Mouse (Mus musculus) gonadal fat pad, adult 2 months (tissue): Measurements from ENCODE around the gene Pdzd3. TPM values are rescaled to one million over a fixed set of nuclear protein-coding genes. Genes with fewer than 3 reads are reported as not detected.

ENCODE experiments used
- DNase-seq: peaks from one replicate; pipeline ENCODE4 v3.0.0-alpha.2; 2012; ENCODE audit warnings: low read depth
- polyA plus RNA-seq: library from polyadenylated mRNA; depleted of rRNA; stranded (reverse); fragments of >200 nt; gene quantifications from 2 replicates; pipeline ENCODE4 v1.2.3, GENCODE M21; 2012

The Pdzd3 gene
- polyA plus RNA-seq, 1 experiment: 1.4 TPM

DNA sequence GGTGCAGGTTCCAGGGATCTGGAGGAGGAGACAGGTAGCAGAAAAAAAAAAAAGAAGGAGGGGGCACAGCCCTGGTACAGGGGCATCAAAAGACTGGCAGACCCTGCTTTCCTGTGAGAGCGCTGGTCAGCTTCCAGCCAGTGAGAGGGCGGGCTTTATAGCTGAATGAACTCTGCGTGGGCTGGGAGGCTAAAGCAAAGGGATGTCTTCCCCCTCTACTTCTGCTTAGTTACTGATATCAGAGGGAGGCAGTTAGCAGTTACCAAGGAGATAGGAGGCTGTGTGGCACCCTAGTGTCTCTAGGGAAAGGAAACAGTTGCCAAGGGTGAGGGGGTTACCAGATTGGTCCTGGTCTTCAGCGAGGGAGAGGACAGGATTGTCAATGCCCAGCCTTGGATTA, 826 bp downstream of the Pdzd3 start:
- no peak for DNase-seq

DNA sequence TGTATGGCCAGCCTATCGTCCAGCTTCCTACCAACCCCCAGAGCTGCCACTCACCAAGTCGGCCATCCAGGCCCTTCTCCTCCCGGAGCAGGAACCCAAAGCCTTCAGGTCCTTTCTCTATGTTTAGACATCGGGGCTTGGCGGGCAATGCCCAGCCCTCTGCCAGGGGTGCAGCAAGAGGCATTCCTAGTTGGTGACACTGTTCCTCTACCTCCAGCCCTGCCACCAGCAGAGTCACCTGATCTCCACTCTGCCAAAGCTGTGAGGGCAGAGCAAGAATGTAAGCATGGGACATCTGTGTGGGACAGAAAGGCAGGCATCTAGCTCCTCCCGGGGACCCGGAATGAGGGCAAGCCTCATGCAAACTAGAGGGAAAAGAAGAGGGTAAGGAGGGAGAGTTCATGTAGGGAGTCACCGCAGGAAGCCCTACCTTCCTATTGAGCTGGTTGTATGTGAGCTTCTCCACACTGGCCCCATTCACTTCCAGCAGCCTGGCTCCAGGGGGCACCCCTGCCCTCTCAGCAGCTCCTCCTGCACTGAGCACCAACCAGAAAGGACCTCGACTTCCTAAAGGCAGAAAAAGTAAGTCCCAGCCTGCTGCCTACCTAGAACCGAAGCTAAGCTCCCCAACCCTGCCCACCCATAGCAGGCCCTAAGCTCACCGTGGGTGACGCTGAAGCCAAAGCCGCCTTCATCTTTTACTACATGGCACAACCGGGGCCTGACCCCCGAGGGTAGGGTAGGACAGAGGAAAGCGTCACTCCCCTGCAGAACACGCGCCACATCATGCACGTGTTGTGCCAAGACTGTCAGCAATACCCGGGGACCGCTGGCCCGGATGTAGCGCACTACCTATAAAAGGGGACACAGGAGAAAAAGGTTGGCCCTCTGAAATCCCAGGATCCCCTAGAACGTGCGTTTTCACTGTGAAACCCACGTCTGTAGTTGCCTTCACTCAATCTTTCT, 1.8 kb downstream of the Pdzd3 start:
- no peak for DNase-seq

DNA sequence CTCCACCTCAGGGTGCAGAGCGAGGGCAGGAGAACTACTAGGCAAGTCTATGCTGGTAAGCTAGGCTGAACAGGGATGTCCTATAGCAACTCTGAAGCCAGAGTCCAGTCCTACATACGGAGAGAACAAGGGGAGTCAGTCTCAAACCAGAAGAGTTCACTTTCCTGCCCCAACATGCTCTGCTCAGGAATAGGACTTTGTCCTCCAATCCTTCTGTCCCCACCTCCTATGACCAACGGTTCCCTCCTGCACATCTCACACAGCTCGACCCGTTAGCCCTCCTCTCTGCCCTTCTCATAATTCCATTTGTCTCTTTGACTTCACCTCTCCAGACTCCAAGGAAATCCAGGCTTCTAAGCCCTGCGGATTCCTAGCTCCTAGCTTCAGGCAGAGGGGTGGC, 3.4 kb downstream of the Pdzd3 start:
- DNase-seq: no peak

GRCm38 (mm10) chr9:44243621-44244020, 7.7 kb downstream of the Pdzd3 start:
- DNase-seq: no peak

- DNase-seq: no peak
These were observed 9.9 kb downstream of the Pdzd3 start for GRCm38 (mm10) chr9:44241418-44241817.

DNA sequence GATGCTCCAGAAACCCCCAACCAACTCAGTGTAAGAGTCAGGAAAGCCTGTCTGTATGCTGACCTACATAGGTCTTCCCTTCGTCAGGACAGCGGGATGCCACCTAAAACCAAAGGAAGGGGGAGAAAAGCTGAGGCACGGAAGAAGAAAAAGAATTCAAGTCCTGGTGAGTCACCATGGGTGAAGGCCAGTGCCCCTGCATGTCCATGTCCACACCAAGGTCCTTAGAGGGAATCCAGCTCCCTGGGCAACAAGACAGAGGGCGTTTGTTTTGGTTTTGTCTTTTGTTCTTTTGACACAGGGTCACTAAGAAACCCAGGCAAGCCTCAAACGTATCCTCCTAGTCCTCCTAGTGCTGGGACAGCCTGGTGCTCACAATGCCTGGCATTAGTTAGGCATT, 10.4 kb downstream of the Pdzd3 start:
- no peak for DNase-seq

- DNase-seq: no peak
These were observed 10.9 kb downstream of the Pdzd3 start, which contains the start of gene Ccdc153 for GRCm38 (mm10) chr9:44240399-44240798. Ccdc153 (plus strand) TSS chr9:44240676.

GRCm38 (mm10) chr9:44239447-44239846, 11.8 kb downstream of the Pdzd3 start:
- no peak for DNase-seq

- no peak for DNase-seq
These were observed 12.6 kb downstream of the Pdzd3 start for GRCm38 (mm10) chr9:44238501-44239190.

GRCm38 (mm10) chr9:44237128-44237527, 14.1 kb downstream of the Pdzd3 start:
- no peak for DNase-seq

GRCm38 (mm10) chr9:44236601-44237000, 14.7 kb downstream of the Pdzd3 start:
- DNase-seq: no peak

DNA sequence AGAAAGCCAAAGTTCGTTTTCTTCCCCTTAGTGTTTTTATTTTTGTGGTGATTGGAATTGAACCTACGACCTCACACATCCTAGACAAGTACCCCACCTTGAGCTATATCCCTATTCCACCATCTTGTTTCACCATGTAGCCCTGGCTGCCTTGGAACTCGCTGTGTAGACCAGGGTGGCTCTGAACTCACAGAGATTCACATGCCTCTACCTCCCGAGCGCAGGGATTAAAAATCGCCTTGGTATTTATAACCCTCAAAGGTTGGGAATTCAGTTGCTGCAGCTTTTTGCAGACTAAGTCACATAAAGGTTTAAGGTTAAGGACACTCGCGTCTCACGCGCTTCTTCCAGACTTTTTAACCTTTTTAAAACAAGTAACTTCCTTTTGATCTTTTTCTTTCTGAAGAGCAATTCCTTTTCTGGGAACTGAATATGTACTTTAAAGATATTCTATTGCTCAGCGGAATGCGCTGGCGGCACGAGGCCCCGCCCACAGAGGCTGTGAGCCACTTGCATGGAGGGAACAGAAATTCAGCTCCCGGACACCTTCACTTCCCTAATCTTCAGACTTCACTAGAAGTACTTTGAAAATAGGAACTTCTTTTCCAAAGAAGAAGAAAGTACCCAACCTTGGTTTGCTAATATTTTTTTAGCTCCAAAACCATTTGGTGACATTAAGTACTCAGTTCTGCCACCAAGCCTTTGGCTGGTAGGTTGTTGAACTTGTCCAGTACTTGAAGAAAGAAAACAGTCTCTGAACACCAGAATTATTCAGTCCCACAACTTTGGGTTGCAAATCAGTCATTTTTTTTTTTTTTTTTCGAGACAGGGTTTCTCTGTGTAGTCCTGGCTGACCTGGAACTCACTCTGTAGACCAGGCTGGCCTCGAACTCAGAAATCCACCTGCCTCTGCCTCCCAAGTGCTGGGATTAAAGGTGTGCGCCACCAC, 16.5 kb downstream of the Pdzd3 start:
- no peak for DNase-seq

DNA sequence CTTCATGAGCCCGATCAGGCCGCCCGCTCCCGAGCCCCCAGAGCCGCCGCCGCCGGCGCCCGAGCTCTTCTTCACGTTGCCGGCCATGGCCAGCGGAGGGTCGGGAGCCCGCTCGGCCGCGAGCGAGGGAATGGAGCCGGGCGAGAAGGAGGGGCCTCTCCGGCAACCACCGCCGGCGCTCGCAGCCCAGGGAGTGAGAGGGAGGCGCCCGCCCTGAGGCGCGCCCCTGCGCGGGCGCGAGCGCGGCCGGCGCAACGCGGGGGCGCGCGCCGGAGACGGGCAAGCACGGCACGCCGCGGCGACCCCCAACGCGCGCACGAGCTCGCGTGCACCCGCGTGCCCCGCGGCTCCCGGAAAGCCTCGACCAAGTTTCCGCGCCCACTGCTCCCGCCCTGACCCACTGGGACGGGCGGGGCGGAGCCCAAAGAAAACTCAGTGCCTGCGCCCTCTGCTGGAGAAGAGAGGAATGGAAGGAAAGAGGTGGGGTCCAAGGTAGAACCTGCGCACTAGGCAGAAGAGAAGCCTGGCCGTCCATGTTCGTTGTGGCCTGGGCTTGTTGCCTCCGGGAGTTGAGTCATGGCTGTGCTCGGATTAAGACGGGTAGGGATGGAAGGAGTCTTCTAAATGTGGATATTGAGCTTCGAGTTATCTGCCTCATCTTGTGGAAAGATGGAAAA, 17.3 kb downstream of the Pdzd3 start, which contains the start of gene Cbl:
TSS of gene Cbl (minus strand) at position 248 of the 677 bp plus-strand sequence.
- peak; percentile 85 for DNase-seq

DNA sequence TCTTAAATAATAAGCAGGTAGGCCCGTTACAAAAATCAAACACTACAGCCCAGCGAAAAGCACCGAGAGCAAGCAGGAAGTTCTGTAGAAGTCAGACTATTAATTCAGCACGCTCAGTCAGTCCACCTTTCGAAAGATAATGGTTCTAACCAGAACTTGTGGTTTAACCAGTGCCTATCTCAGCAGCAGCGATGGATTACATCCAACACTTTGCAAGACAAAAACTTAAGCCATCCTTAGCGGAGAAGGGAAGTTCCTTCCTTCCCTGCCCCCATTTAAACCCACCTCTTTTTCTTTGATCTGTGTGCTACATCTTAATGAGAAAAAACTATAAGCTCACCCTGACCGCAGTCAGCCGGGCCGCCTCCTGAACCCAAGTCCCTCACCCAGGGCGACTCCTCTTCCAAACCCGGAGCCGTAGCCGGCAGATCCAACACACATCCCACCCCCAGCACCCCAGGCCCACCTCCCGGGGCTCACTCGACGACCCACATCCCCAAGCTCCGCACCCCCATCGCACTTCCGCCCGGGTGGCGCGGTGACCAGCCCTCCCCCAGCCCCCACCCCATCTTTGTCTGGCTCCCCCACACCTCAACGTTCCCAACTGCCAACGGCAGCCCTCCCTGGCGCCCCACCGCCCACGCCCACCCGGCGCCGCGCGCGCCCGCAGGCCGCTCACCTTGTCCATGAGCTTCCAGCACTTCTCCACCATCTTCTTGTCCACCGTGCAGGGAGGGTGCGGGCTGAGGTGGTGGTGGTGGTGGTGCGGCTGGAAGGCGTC, 18.1 kb downstream of the Pdzd3 start:
- peak; percentile 46 for DNase-seq

- DNase-seq: peak; percentile 63
These were observed 19.7 kb downstream of the Pdzd3 start for GRCm38 (mm10) chr9:44231609-44232008.

GRCm38 (mm10) chr9:44225993-44226392, 25.3 kb downstream of the Pdzd3 start:
- no peak for DNase-seq

DNA sequence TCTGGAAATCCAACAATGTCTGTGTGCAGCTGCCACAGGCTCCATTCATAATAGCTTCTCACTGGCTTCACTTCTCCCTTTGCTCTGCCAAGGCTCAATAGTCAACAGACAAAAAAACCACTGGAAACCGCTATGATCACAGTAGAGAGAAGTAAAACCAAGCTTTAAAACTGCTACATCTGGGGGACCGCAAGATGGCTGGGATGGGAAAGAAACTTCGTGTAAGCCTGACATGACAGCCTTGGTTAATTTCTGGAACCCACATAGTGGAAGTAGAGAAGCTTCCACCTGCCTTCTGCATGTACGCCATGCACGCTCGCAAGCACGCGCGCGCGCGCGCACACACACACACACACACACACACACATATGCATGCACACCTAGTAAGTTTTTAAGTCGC, 37.7 kb downstream of the Pdzd3 start:
- no peak for DNase-seq

GRCm38 (mm10) chr9:44212406-44212805, 38.9 kb downstream of the Pdzd3 start:
- DNase-seq: no peak

GRCm38 (mm10) chr9:44209416-44209815, 41.9 kb downstream of the Pdzd3 start:
- no peak for DNase-seq

DNA sequence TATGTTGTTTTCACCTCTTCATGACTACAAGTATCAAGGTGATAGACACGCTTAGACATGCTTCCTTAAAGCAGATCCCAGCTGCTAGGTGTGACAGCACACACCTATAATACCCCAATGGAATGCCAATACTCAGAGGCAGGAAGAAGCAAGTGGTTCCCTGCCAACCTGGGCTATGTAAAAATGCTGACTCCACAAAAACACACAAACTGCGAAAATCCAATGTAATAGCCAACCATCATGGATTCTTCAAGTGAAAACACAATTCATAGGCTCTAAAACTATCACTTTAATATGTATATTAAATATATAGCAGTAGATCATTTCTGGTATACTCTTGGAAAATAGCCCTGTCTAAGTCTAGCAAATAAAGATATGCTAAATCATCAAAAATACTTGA, 43.4 kb downstream of the Pdzd3 start:
- no peak for DNase-seq
